ENCODE assay signal across 12 mouse cellular contexts in the genomic region with DNA sequence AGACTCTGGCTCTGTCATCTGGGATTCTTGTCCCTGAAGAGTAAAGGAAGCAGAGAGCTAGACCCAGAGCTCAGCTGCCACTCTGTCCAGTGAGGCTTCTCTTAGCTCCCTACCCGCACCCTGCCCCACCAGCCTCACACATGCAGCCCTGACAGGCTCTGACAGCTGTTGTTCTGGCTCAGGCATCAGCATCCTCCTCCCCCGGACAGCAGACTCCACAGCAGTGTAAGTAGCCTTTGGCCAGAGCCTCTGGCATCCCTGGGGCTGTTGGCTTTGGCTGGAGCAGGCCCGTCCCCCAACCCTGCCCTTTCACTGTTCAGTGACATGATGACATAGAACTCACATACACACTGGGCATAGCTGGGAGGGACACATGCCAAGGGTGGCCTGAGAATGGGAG. TPM values are rescaled to one million over a fixed set of nuclear protein-coding genes. Genes with fewer than 3 reads are reported as not detected.
A peak's percentile ranks its signal among the peaks of the same experiment; 100 is the strongest.
DNase-seq lines count a peak whose midpoint lies in the region; ATAC-seq lines count a peak whose summit lies in the region.
"Had no signal": no experiment of that assay in that cellular context is flagged by ENCODE, and none has a peak within 500 bp of the region (broad histone marks: within the 10 kb centered on the region; RNA-seq: fewer than 3 reads in every experiment).

No protein-coding gene starts in this region.

- H3K9ac ChIP-seq in kidney, embryonic 16.5 days (replicated peaks; ENCODE audit: low read length): no peak overlapping the region
- H3K9ac ChIP-seq: embryonic facial prominence, embryonic 12.5 days; heart, embryonic 15.5 days had no signal

- ATAC-seq in kidney, embryonic 16.5 days (ENCODE audit: low FRiP score, low TSS enrichment): peak; percentile 57

- H3K4me3 ChIP-seq in kidney, embryonic 16.5 days (ENCODE audit: low read length): no peak overlapping the region
- H3K4me3 ChIP-seq: embryonic facial prominence, embryonic 12.5 days; heart, embryonic 15.5 days had no signal

- WGBS in kidney, embryonic 16.5 days: 29% methylated on average over 3 of the region's 3 CpGs

- no peaks in the 10 kb centered on the region for H3K9me3 ChIP-seq in kidney, embryonic 16.5 days (ENCODE audit: low read length)
- H3K9me3 ChIP-seq: embryonic facial prominence, embryonic 12.5 days; G1E; heart, embryonic 15.5 days had no signal

- H3K4me1 ChIP-seq in kidney, embryonic 16.5 days (ENCODE audit: insufficient read depth, low read length): no peaks in the 10 kb centered on the region
- H3K4me1 ChIP-seq: embryonic facial prominence, embryonic 12.5 days had no signal

- DNase-seq in kidney, postnatal 14 days: no peak
- peak; percentile 64 for DNase-seq in NIH3T3 (ENCODE audit: low read depth)
- peak; percentile 32 to 59 for DNase-seq in gastrocnemius, postnatal 4 days (ENCODE audit: low spot score in 2 of 2)
- peak; percentile 48 for DNase-seq in lung, postnatal 14 days
- DNase-seq in adrenal gland, postnatal 25 days: no peak
- no peak for DNase-seq in adrenal gland, adult (ENCODE audit: inconsistent age in 2 of 2, low spot score in 1 of 2)
- DNase-seq: layer of hippocampus, postnatal 36 days; thymus, adult 2 months had no signal

- no peaks in the 10 kb centered on the region for H3K36me3 ChIP-seq in kidney, embryonic 16.5 days (ENCODE audit: insufficient read depth, low read length)
- H3K36me3 ChIP-seq: embryonic facial prominence, embryonic 12.5 days; G1E; heart, embryonic 15.5 days had no signal

- no peaks in the 10 kb centered on the region for H3K27me3 ChIP-seq in kidney, embryonic 16.5 days (ENCODE audit: insufficient read depth, low read length)
- H3K27me3 ChIP-seq: embryonic facial prominence, embryonic 12.5 days had no signal

- no peak overlapping the region for H3K27ac ChIP-seq in kidney, embryonic 16.5 days (ENCODE audit: low read length)
- H3K27ac ChIP-seq: embryonic facial prominence, embryonic 12.5 days; heart, embryonic 15.5 days had no signal

- H3K4me2 ChIP-seq in kidney, embryonic 16.5 days (replicated peaks; ENCODE audit: low read depth, low read length): no peak overlapping the region
- H3K4me2 ChIP-seq: embryonic facial prominence, embryonic 12.5 days; heart, embryonic 15.5 days had no signal

RNA-seq across cellular contexts. Expression of gene Cd44, which starts 35.4 kb away (rescaled TPM):
- 4.7 and 5.3 TPM in 2 replicates for polyA plus RNA-seq in kidney, embryonic 16.5 days (2015; fragmentation: Nextera tagmentation; extraction: Ambion mirVana)
- 10 to 100 TPM; 79.5 to 80.3 TPM for total RNA-seq in gastrocnemius, postnatal 4 days (2021)
- 38.5 and 76.1 TPM in 2 replicates for total RNA-seq in adrenal gland, postnatal 25 days (2021)

Comparison
In these comparisons a context has a peak if more than half of its experiments do, and no peak if none do; other contexts are left out.
1. DNase-seq: peak in NIH3T3 (single experiment), gastrocnemius, postnatal 4 days (2 of 2) and lung, postnatal 14 days (single experiment); none in kidney, postnatal 14 days (single experiment), adrenal gland, postnatal 25 days (single experiment) and adrenal gland, adult (0 of 2).